Mouse (Mus musculus): ENCODE data around the gene Lax1.
"Not testable (repeated sequence)": the region's sequence is repeated elsewhere in the genome, so short reads cannot be mapped to it uniquely, and the experiment has no call there.

The Lax1 gene

GRCm38 (mm10) chr1:133689897-133690296, at the start of gene Lax1:
Gene Lax1 (minus strand): TSS chr1:133690108.
- peak; percentile 8 for DNase-seq (ENCODE audit: low spot score)

DNA sequence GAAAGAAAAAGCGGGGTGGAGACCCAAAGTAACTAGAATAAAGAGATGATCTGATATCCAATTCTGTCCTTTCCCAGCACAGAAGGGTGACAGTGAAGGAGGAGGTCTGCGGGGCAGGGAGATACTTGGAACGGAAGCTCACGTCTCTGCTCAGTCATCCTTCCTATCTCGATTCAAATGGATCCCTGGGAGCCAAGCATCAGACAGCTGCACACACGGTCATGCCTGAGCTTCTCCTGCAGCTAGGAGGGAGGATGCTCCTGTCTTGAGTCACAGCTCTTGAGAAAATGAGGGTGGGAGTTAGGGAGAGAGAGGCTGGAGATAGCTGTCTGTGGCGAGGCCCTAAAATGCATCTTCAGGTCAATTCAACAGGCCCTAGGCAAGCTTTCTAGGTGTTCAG, 46.8 kb upstream of the Lax1 start:
- DNase-seq (ENCODE audit: low spot score) = no peak

DNA sequence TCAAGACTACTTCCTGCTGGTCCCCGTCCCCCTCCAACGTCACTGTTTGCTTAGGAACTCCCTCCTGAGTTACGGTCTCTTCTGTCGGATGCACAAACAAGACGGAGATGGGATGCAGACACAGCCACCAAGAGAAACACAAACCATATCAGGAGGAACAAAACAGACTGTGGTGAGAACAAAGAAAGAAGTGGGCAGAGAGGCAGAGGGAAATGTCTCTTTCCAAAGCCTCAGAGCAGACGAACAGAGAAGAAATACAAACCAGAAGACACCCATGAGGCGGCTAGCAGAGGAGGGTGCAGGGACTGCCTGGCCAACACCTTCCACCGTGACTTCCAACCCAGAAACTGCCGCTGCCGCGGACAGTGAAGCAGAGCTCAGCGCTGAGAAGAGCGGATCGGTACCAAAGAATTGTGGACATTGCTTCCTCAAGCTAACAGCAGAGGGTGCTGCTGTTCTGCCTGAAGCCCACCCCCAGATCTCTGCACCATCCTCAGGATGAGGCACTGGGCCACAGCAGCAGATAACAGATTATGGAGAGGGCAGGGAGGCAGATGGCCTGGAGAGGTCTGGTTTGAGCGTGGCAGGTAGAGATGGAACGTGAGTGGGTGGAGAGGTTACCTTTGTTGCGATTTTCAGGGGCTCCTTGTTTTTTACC, 46.2 kb upstream of the Lax1 start:
- DNase-seq (ENCODE audit: low spot score) = peak; percentile 90

DNA sequence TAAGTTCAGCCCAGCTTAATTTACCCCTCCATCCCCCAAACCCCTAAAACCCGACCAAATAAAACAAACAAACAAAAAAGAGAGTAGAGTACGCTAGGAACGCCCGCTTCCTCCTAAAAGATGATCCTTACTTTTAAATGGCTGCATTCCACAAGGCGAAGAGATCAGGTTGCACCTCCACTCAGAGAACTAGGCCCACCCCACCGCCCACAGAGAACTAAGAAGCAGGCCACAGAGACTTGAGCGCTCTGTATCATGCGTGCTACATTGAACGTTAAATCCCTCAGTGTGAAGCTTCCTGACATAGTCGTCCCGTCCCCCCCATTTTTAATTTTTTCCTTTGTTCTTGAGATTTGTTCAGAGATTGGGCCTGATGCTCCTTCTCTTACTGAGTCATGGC, 42.9 kb upstream of the Lax1 start:
- DNase-seq (ENCODE audit: low spot score) = peak; percentile 45

DNA sequence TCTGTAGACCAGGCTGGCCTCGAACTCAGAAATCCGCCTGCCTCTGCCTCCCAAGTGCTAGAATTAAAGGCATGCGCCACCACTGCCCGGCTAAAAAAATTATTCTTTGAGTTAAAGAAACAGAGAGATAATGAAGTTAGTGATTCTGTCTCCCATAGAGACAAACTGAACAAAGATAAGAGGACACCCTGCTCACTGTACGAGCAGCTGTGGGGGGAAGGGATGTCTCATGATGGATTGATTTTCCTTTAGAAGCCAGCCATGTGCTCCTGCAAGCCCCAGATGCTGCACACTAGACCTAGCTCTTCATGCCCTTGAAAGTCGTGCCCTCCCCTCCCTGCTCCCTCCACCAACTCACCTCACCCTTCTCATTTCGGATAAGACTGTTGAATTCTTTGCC, 38.4 kb upstream of the Lax1 start:
- no peak for DNase-seq (ENCODE audit: low spot score)

DNA sequence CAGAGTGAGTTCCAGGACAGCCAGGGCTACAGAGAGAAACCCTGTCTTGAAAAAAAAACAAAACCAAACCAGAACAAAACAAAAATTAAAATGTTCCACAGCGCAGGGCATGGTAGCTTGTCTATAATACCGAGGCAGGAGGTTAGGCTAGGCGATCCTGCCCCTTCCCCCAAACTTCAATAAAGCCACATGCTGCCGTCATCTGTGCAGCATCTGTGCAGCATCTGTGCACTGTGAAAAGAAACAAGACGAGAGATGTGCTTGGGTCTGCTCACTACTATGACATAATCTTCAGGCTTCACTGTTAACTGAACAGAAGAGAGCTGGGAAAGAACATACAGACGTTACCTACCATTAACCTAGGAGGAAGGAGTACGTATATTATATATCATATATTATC, 30.4 kb upstream of the Lax1 start:
- no peak for DNase-seq (ENCODE audit: low spot score)

- DNase-seq (ENCODE audit: low spot score) = no peak
Observed at GRCm38 (mm10) chr1:133718786-133719185, 28.9 kb upstream of the Lax1 start.

DNA sequence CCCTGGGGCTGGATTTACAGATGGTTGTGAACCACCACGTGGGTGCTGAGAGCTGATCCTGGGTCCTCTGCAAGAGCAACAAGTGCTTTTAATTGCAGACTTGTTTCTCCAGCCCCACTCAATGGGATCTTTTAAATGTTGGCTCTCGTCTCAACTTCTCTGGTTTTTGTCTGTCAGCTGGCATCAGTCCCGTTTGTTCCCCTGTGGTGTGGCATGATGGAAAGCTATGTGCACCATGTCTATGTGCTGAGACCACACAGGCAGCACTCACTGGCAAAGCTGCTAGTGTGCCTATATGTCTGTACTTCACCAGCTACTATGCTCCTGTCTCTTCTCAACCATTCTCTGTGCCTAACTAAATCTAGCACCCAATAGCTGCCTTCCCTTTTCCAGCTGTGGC, 28.4 kb upstream of the Lax1 start:
- no peak for DNase-seq (ENCODE audit: low spot score)

- DNase-seq (ENCODE audit: low spot score) = no peak
Observed at GRCm38 (mm10) chr1:133716464-133716863, 26.6 kb upstream of the Lax1 start.

DNA sequence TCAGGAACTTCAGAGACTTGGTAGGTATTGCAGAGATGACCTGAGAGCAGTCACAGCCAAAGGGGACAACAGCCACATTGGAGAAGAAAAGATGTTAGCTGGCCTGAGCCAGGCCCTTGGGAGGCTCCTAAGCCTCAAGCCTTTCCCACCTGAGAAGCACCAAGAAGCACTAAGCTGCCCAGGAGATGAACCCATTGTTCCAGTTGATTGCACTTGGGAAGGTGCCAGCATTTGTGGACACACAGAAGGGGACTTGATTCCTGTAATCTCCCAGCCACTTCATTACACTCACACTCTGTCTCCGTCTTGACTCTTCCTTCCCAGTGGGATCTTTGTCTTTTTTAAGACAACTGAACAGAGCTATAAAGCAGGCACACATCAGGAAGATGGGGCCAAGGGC, 25.3 kb upstream of the Lax1 start:
- no peak for DNase-seq (ENCODE audit: low spot score)

DNA sequence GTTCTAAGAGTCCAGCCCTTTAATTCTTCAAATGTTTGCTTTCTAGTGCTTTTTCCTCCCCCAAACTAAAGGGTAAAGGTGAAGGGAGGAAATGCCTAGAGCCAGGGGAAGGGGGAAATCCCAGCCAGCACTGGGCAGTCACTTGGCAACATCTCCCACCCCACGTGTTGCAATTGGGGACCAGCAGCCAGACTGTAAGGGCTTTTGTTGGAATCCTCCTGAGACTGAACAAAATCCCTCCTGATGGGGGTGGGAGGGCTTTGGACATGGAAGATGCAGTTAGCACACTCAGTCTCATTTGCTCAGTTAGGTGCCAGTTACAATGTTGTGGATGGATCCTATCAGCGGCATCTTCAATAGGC, 23.1 kb upstream of the Lax1 start:
- no peak for DNase-seq (ENCODE audit: low spot score)

GRCm38 (mm10) chr1:133712288-133713008, 22.5 kb upstream of the Lax1 start:
- DNase-seq (ENCODE audit: low spot score) = peak; percentile 49

- no peak for DNase-seq (ENCODE audit: low spot score)
Observed at GRCm38 (mm10) chr1:133711376-133711775, 21.5 kb upstream of the Lax1 start.

DNA sequence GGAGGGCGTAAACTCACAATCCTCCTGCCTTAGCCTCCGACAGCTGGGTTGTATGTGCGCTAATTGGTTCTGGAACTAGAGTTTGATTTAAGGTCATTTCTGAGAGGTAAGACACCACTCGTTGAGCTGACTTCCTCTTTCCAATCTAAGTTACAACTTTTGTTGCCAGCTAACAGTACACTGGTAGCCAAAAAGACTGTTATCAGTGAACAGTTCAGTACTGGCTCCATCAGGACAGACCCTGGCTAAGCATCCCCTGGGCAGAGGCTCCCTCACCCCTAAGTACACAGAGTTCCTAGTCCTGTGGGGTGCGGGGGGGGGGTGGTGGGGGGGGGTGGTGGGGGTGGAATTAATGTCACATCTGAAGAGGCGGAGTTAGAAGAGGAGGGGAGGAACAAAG, 21.0 kb upstream of the Lax1 start:
- DNase-seq (ENCODE audit: low spot score) = no peak

- DNase-seq (ENCODE audit: low spot score) = no peak
Observed at GRCm38 (mm10) chr1:133709292-133709691, 19.4 kb upstream of the Lax1 start.

GRCm38 (mm10) chr1:133701824-133702223, 11.9 kb upstream of the Lax1 start:
- DNase-seq (ENCODE audit: low spot score) = not testable (repeated sequence)

DNA sequence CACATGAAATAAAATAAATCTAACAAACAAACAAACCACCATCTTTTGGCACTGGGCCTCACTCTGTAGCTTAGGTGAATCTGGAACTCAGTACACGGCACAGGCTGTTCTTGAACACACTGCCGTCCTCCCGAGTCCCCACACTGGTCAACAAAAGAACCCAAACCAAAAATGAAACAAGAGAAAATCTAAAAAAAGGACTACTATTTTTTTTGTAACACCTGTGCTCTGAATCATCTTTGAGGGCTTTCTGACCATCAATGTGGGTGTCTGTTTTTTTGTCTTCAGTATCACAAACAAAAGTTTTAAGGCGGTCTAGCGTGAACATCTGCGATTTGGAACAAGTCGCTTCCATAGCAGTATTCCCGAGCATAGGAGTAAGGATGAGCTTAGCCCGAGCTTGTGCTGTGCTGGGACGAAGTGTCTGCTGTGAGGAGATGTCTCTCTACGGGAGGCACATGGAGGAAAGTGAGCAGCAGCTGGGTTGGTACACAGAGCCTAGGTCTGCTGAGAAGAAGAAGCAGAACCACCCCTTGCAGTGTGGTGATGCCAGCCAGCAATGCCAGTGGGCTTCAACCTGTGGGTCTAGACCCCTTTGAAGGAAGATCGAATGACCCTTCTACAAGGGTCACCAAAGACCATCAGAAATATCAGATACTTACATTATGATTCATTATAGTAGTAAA, 8.2 kb upstream of the Lax1 start:
- no peak for DNase-seq (ENCODE audit: low spot score)

- peak; percentile 52 for DNase-seq (ENCODE audit: low spot score)
Observed at GRCm38 (mm10) chr1:133695901-133696300, 6.0 kb upstream of the Lax1 start.

- DNase-seq (ENCODE audit: low spot score) = no peak
Observed at GRCm38 (mm10) chr1:133694876-133695275, 5.0 kb upstream of the Lax1 start.

DNA sequence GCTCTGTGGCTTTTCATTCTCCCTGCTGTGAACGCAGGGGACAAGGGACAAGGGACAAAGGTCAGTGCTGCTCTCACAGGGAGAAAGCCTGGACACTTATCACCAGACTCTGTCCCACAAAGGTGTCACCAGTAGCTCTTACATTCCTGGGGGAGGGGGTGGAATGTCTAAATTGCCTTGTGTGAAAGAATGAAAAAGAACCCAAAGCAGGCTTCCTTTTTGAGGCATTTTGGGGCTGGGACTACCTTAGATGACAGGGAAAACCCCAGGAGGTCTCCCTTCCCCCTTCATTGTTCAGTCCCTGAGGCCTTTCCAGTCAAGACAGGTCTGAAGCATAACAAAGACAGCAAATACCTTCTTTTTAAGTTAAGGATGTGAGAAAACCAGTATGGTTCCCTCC, 4.4 kb upstream of the Lax1 start:
- no peak for DNase-seq (ENCODE audit: low spot score)

DNA sequence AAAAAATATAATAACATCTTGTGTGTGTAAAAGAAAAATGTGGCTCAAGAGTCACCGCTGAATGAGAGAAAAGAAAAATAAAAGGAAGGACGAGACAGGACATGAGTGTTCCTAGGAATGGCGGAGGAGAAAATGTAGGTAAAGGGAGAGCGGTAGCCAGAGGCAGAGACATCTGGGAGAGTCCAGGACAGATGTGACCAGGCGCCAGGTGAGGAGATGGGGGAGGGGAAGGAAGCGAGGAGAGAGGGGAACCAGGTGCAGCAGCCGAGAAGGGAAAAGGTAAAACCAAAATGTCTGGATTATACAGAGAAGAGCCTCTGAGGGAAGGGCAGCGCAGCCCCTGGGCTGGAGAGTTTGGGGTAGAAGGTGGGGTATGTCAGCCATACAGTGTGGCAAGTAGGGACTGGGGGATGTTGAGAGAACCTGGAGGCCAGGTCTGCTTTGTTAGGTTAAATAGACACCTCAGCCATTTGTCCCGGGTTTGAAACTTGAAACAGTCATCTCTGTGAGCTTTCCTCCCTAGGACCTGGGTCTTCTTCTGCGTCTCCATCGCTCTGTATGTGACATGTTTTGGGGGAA, 3.7 kb upstream of the Lax1 start:
- DNase-seq (ENCODE audit: low spot score) = no peak

DNA sequence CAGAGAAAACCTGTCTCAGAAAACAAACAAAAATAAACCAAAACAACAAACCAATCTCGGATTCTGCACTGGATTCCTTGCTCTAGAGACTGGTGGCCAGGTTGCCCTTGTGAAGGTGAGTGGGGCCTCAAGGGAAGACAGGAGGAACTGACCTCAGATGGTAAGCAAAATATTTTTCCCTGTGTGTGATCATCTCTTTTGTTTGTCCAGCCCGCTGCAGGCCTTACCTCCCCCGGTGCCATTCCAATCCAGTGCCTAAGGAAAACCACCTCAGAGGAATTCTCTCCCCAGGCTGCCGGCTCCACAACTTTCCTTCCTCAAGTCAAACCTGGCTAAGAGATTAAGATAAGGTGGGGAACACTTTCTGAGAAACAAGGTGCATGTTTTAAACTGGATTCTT, 2.3 kb upstream of the Lax1 start:
- DNase-seq (ENCODE audit: low spot score) = no peak

GRCm38 (mm10) chr1:133691046-133691445, 1.1 kb upstream of the Lax1 start:
- no peak for DNase-seq (ENCODE audit: low spot score)
